10 mouse cellular contexts compared by ENCODE assay signal in the genomic region with DNA sequence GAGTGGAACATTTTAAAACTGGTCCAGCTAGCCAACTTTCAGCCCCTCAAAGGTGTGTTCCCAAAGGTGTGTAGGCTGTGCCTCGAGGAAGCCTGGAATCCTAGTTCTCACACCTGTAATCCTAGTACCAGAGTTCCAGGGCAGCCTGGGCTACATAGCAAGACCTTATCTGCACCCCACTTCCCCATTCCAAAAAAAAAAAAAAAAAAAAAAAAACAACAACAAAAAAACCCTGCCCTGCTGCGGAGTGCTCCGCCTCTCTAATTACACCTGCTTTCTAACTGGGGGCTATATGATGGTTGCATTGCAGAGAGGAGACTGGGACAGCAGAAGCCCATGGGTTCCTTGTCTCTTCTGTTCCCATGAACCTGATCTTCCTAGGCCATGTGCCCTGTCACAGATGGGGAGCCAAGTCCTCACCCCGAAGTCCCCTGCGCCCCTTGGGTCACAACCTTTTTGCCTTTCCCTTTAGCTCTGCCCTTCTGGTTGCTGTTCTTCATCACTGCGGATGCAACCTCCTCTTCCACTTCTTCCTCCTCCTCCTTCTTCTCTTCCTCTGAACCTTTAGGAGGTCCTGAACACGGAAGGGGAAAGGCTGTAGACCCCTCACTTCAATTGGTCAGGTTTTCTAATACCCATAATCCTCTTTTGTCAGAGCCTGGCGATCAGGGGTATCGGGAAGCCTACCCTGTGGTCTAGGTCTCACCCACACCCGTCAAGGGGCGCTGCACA. TPM values are rescaled to one million over a fixed set of nuclear protein-coding genes. Genes with fewer than 3 reads are reported as not detected.
DNase-seq lines count a peak whose midpoint lies in the region; ATAC-seq and TF ChIP-seq lines count a peak whose summit lies in the region.
"Had no signal": no experiment of that assay in that cellular context is flagged by ENCODE, and none has a peak within 500 bp of the region (broad histone marks: within the 10 kb centered on the region; RNA-seq: fewer than 3 reads in every experiment).

No protein-coding gene starts in this region.

- H3K27me3 ChIP-seq in lung, embryonic 14.5 days (ENCODE audit: insufficient read depth, low read length): peaks cover 44% of the 10 kb centered on the region
- peaks cover 86% of the 10 kb centered on the region for H3K27me3 ChIP-seq in forebrain, embryonic 13.5 days
- peaks cover 75% of the 10 kb centered on the region for H3K27me3 ChIP-seq in limb, embryonic 13.5 days
- peaks cover 31% of the 10 kb centered on the region for H3K27me3 ChIP-seq in small intestine, adult 2 months (ENCODE audit: control insufficient read depth, insufficient read depth, low read length)

- no peak for ATAC-seq in lung, embryonic 14.5 days (ENCODE audit: insufficient read depth)
- no peak for ATAC-seq in forebrain, embryonic 13.5 days
- no peak for ATAC-seq in limb, embryonic 13.5 days (ENCODE audit: low FRiP score, low read depth)

- 39% methylated on average over 11 of the region's 11 CpGs for WGBS in lung, embryonic 14.5 days
- 33% methylated on average over 11 of the region's 11 CpGs for WGBS in forebrain, embryonic 13.5 days
- WGBS in limb, embryonic 13.5 days: 36% methylated on average over 11 of the region's 11 CpGs
- 43% methylated on average over 11 of the region's 11 CpGs for WGBS in small intestine, adult 2 months

- H3K4me1 ChIP-seq in lung, embryonic 14.5 days (ENCODE audit: insufficient read depth): peaks cover 8% of the 10 kb centered on the region
- H3K4me1 ChIP-seq in forebrain, embryonic 13.5 days: peaks cover 23% of the 10 kb centered on the region
- H3K4me1 ChIP-seq in limb, embryonic 13.5 days: peaks cover 30% of the 10 kb centered on the region
- no peaks in the 10 kb centered on the region for H3K4me1 ChIP-seq in small intestine, adult 2 months (ENCODE audit: control insufficient read depth, insufficient read depth, insufficient read length, low read length)

- TF ChIP-seq CTCF in lung, embryonic 14.5 days (IDR thresholded peaks at IDR 0.05; ENCODE audit: low read depth): no peak
- no peak for TF ChIP-seq CTCF in small intestine, adult 2 months (IDR thresholded peaks at IDR 0.05; ENCODE audit: extremely low read depth, insufficient read length, insufficient replicate concordance, low read depth, low read length)

- H3K4me3 ChIP-seq in lung, embryonic 14.5 days (ENCODE audit: low read depth, low read length): peak overlapping the region; percentile 27
- peak overlapping the region; percentile 27 for H3K4me3 ChIP-seq in forebrain, embryonic 13.5 days
- H3K4me3 ChIP-seq in limb, embryonic 13.5 days: peak overlapping the region; percentile 40
- H3K4me3 ChIP-seq in small intestine, adult 2 months (ENCODE audit: low read depth, low read length): peak overlapping the region; percentile 9; the same call in 1 of the 2 replicates
- H3K4me3 ChIP-seq: layer of hippocampus, adult 2 months had no signal

- no peak overlapping the region for H3K27ac ChIP-seq in lung, embryonic 14.5 days (ENCODE audit: low read depth)
- H3K27ac ChIP-seq in forebrain, embryonic 13.5 days: no peak overlapping the region
- no peak overlapping the region for H3K27ac ChIP-seq in limb, embryonic 13.5 days
- no peak overlapping the region for H3K27ac ChIP-seq in small intestine, adult 2 months (ENCODE audit: insufficient read depth, low read depth, low read length)
- H3K27ac ChIP-seq: layer of hippocampus, adult 2 months; macrophage had no signal

- no peak for DNase-seq in lung, embryonic 14.5 days
- DNase-seq in lung, postnatal 10 days: no peak
- DNase-seq in thymus, postnatal 10 days (ENCODE audit: low spot score in 2 of 2): no peak
- no peak for DNase-seq in cerebellum, postnatal 14 days
- DNase-seq in testis, postnatal 10 days (ENCODE audit: low spot score): no peak

- TF ChIP-seq POLR2A in small intestine, adult 2 months (IDR thresholded peaks at IDR 0.05; ENCODE audit: low read depth, low read length): no peak

- no peaks in the 10 kb centered on the region for H3K9me3 ChIP-seq in lung, embryonic 14.5 days (ENCODE audit: low read depth, low read length)
- no peaks in the 10 kb centered on the region for H3K9me3 ChIP-seq in forebrain, embryonic 13.5 days (replicated peaks)
- no peaks in the 10 kb centered on the region for H3K9me3 ChIP-seq in limb, embryonic 13.5 days

- peak overlapping the region; percentile 38; the same call in 1 of the 2 replicates for H3K9ac ChIP-seq in lung, embryonic 14.5 days
- H3K9ac ChIP-seq in forebrain, embryonic 13.5 days: peak overlapping the region; percentile 16; the same call in 1 of the 2 replicates
- peak overlapping the region; percentile 51; the same call in 1 of the 2 replicates for H3K9ac ChIP-seq in limb, embryonic 13.5 days

- no peaks in the 10 kb centered on the region for H3K36me3 ChIP-seq in lung, embryonic 14.5 days (ENCODE audit: insufficient read depth)
- no peaks in the 10 kb centered on the region for H3K36me3 ChIP-seq in forebrain, embryonic 13.5 days (ENCODE audit: poor library complexity, severe bottlenecking)
- H3K36me3 ChIP-seq in limb, embryonic 13.5 days: no peaks in the 10 kb centered on the region
- no peaks in the 10 kb centered on the region for H3K36me3 ChIP-seq in small intestine, adult 2 months (ENCODE audit: control insufficient read depth, insufficient read depth, low read length)

- H3K4me2 ChIP-seq in lung, embryonic 14.5 days: peak overlapping the region; percentile 61
- peak overlapping the region; percentile 55 for H3K4me2 ChIP-seq in forebrain, embryonic 13.5 days
- peak overlapping the region; percentile 73 for H3K4me2 ChIP-seq in limb, embryonic 13.5 days (replicated peaks)

RNA-seq across cellular contexts. Expression of gene Tulp1, which starts 2.9 kb away (rescaled TPM):
- 3.0 and 3.6 TPM in 2 replicates for polyA plus RNA-seq in lung, embryonic 14.5 days (2014; fragmentation: Nextera tagmentation; extraction: Ambion mirVana)
- polyA plus RNA-seq in forebrain, embryonic 13.5 days (2015; fragmentation: Nextera tagmentation; extraction: Ambion mirVana): 1.4 and 1.7 TPM in 2 replicates
- 7.1 and 7.5 TPM in 2 replicates for polyA plus RNA-seq in limb, embryonic 13.5 days (2015; fragmentation: Nextera tagmentation; extraction: Ambion mirVana)
- 0.34 TPM in 1 of 2 replicates, not detected in the other for polyA plus RNA-seq in small intestine, adult 2 months (2012; rRNA removed)
- polyA plus RNA-seq: macrophage had no signal

RNA-seq across cellular contexts. Expression of gene Tead3, which starts 11.5 kb away (rescaled TPM):
- polyA plus RNA-seq in lung, embryonic 14.5 days (2014; fragmentation: Nextera tagmentation; extraction: Ambion mirVana): 11.2 and 11.3 TPM in 2 replicates
- 2.4 and 2.8 TPM in 2 replicates for polyA plus RNA-seq in forebrain, embryonic 13.5 days (2015; fragmentation: Nextera tagmentation; extraction: Ambion mirVana)
- 14.9 and 15.4 TPM in 2 replicates for polyA plus RNA-seq in limb, embryonic 13.5 days (2015; fragmentation: Nextera tagmentation; extraction: Ambion mirVana)
- 25.2 and 36.7 TPM in 2 replicates for polyA plus RNA-seq in small intestine, adult 2 months (2012; rRNA removed)
- polyA plus RNA-seq: macrophage had no signal

RNA-seq across cellular contexts. Expression of gene Rpl10a, which starts 33.8 kb away (rescaled TPM):
- 799 and 802 TPM in 2 replicates for polyA plus RNA-seq in lung, embryonic 14.5 days (2014; fragmentation: Nextera tagmentation; extraction: Ambion mirVana)
- polyA plus RNA-seq in forebrain, embryonic 13.5 days (2015; fragmentation: Nextera tagmentation; extraction: Ambion mirVana): 444 and 501 TPM in 2 replicates
- 580 and 609 TPM in 2 replicates for polyA plus RNA-seq in limb, embryonic 13.5 days (2015; fragmentation: Nextera tagmentation; extraction: Ambion mirVana)
- polyA plus RNA-seq in small intestine, adult 2 months (2012; rRNA removed): 1,432 and 2,365 TPM in 2 replicates

RNA-seq across cellular contexts. Expression of gene Fance, which starts 48.8 kb away (rescaled TPM):
- polyA plus RNA-seq in lung, embryonic 14.5 days (2014; fragmentation: Nextera tagmentation; extraction: Ambion mirVana): 28.2 and 35.3 TPM in 2 replicates
- polyA plus RNA-seq in forebrain, embryonic 13.5 days (2015; fragmentation: Nextera tagmentation; extraction: Ambion mirVana): 22.6 and 24.6 TPM in 2 replicates
- 36.0 and 37.3 TPM in 2 replicates for polyA plus RNA-seq in limb, embryonic 13.5 days (2015; fragmentation: Nextera tagmentation; extraction: Ambion mirVana)
- polyA plus RNA-seq in small intestine, adult 2 months (2012; rRNA removed): 13.3 and 16.6 TPM in 2 replicates
